Mouse (Mus musculus) neural tube, embryonic 15.5 days (tissue): ENCODE results near the gene Plekhm3. TPM values are rescaled to one million over a fixed set of nuclear protein-coding genes. Genes with fewer than 3 reads are reported as not detected.

Source experiments
- ATAC-seq: fragments of 200-750 bp; cut with Nextera tagmentation; 2 replicates; pipeline ENCODE4 v1.8.0; 2017; ENCODE audit warnings: mild to moderate bottlenecking, moderate TSS enrichment, moderate library complexity; ENCODE audit not compliant: low FRiP score
- H3K27ac ChIP-seq: fragments of 300-500 bp; sonication (generic); replicated peaks from 2 replicates; pipeline ENCODE4 v1.5.1; 2015; ENCODE audit warnings: mild to moderate bottlenecking, inconsistent platforms
- H3K27me3 ChIP-seq: fragments of 300-500 bp; sonication (generic); replicated peaks from 2 replicates; pipeline ENCODE4 v1.6.1; 2015; ENCODE audit warnings: inconsistent platforms
- H3K36me3 ChIP-seq: fragments of 300-500 bp; sonication (generic); 2 replicates; pipeline ENCODE4 v1.6.1; 2015; ENCODE audit warnings: inconsistent platforms
- H3K4me1 ChIP-seq: fragments of 300-500 bp; sonication (generic); 2 replicates; pipeline ENCODE4 v1.6.1; 2015; ENCODE audit warnings: inconsistent platforms
- H3K4me2 ChIP-seq: fragments of 300-500 bp; sonication (generic); 2 replicates; pipeline ENCODE4 v1.6.1; 2015; ENCODE audit warnings: inconsistent platforms, mild to moderate bottlenecking, moderate library complexity
- H3K4me3 ChIP-seq: fragments of 300-500 bp; sonication (generic); replicated peaks from 2 replicates; pipeline ENCODE4 v1.5.1; 2015; ENCODE audit warnings: mild to moderate bottlenecking, inconsistent platforms
- H3K9ac ChIP-seq: fragments of 300-500 bp; sonication (generic); replicated peaks from 2 replicates; pipeline ENCODE4 v1.6.1; 2015; ENCODE audit warnings: mild to moderate bottlenecking, inconsistent platforms
- H3K9me3 ChIP-seq: fragments of 300-500 bp; sonication (generic); replicated peaks from 2 replicates; pipeline ENCODE4 v1.6.1; 2016; ENCODE audit warnings: inconsistent platforms
- WGBS: fragments of 180-500 bp; shearing (Covaris S2); methylation state at CpG from one replicate; pipeline ENCODE4 v1.1.7; 2015; ENCODE audit warnings: mixed read lengths; 5-methylcytosine and 5-hydroxymethylcytosine counted together
- polyA plus RNA-seq: library from polyadenylated mRNA; unstranded; fragments of >200 nt; fragmentation: Nextera tagmentation; extraction: Ambion mirVana; gene quantifications from 2 replicates; pipeline ENCODE4 v1.2.1, GENCODE M21; 2015

Gene Plekhm3
- polyA plus RNA-seq, 1 experiment from 2014 or later = 12.0 TPM

DNA sequence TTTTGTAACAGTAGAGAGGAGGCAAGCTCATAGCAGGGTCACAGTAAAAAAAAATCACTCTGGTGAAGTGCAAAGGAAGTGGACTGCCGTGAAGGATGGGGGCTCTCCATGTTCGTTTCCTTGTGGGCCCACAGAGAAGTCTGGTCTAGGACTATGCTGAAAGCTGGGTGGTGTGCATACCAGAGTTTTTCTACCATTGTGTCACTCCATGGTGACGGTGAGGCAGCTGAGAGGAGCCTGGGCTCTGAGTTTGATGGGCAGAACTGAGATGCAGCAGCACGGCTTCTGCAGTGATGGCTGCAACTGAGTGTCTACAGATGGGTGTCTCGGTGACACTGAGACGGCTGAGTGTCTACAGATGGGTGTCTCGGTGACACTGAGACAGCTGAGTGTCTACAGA lies 108.5 kb downstream of the Plekhm3 start:
- Histone ChIP-seq H3K4me2 (no peak overlapping the region), H3K4me1 (peaks cover 18% of the 10 kb centered on the region), H3K9me3 (no peaks in the 10 kb centered on the region), H3K36me3 (no peaks in the 10 kb centered on the region), H3K9ac (no peak overlapping the region), H3K27ac (0 out of 2 replicates have a peak overlapping the region, but pooled peaks have one; percentile 37), H3K27me3 (no peaks in the 10 kb centered on the region), H3K4me3 (no peak overlapping the region)
- ATAC-seq = no peak
- WGBS = 44% methylated on average over 7 of the region's 7 CpGs

DNA sequence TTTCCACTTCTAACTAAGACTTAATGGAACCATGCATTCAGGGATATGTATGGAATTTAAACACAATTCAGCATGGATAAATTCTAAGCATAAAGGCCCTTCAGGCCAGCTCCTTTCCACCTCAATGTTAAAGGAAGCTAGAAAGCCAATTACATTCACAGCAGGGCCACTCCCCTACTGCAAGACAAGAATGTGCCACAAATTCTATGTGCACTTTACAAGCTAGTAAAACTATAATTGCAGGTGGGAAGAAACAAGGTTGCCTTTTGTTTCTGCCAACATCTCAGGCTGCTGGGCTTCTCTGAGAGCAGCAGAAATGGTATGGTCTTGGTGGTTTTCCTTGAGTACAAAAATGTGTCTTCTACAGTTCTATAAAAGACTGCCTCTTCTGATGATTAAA lies 109.1 kb downstream of the Plekhm3 start:
- H3K27ac ChIP-seq = 0 out of 2 replicates have a peak overlapping the region, but pooled peaks have one; percentile 37

DNA sequence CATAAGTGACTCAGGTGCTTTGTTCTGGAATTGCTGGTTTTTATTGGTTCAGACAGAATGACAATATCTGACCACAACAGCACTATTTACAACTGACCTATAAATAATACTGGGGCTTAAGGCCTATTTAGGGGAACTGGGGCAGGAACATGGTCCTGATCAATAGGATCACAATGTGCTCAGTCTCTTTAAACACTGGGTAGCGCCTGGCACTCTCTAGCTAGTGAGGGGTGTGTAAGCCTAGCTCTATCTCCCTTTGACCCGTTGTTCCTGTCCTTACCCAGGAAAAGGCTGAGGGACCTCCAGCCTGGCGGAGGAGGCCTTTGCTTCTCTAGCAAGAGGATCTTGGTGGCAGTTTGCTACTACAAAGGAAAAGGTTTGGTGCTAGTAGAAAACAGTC lies 111.6 kb downstream of the Plekhm3 start:
- Histone ChIP-seq H3K4me1 (peaks cover 15% of the 10 kb centered on the region), H3K36me3 (no peaks in the 10 kb centered on the region), H3K27ac (no peak overlapping the region), H3K9ac (no peak overlapping the region), H3K4me2 (no peak overlapping the region), H3K4me3 (no peak overlapping the region), H3K9me3 (no peaks in the 10 kb centered on the region), H3K27me3 (no peaks in the 10 kb centered on the region)
- no peak for ATAC-seq
- 62% methylated on average over 3 of the region's 3 CpGs for WGBS

More for the DNA sequence above, 109.1 kb downstream of the Plekhm3 start:
- Histone ChIP-seq H3K27me3 (no peaks in the 10 kb centered on the region), H3K36me3 (no peaks in the 10 kb centered on the region), H3K9ac (no peak overlapping the region), H3K4me1 (peaks cover 18% of the 10 kb centered on the region), H3K4me2 (no peak overlapping the region), H3K4me3 (no peak overlapping the region), H3K9me3 (no peaks in the 10 kb centered on the region)
- no peak for ATAC-seq

DNA sequence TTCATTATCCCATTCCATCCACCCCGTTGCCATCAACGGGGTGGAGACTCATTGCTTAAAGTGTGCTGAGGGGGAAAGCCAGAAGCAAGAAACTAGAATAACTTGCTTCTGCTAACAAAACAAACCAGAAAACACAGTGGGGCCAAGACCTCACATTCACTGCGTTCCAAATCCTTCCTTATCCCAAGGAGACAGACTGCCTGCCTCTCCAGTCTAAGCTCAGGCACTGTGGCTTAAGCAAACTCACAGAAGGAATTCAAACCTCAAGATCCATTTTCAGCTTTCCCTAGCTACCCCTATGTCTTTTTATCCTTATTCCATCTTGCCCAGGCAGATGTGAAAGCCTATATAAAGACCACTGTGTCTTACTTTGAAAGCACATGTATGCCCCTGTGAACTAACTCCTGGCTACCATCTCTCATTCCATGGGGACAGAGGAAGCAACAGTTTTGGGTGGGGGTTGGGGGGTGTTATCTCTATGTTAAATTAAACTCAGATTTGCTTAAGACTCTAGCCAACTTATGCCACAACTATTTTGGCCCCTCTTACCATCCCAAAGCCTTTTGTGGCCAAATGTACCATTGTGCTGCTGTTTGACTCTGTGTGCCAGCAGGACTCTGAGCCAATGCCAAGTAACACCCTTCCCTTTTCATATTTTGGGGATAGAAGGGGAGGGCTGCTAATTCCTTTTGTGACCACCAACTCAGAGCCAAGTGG lies 112.6 kb downstream of the Plekhm3 start:
- Histone ChIP-seq H3K4me2 (no peak overlapping the region), H3K27ac (no peak overlapping the region), H3K9me3 (no peaks in the 10 kb centered on the region), H3K4me3 (no peak overlapping the region), H3K9ac (no peak overlapping the region), H3K27me3 (no peaks in the 10 kb centered on the region), H3K4me1 (peaks cover 15% of the 10 kb centered on the region), H3K36me3 (no peaks in the 10 kb centered on the region)
- no peak for ATAC-seq
- 90% methylated on average over 3 of the region's 3 CpGs for WGBS

DNA sequence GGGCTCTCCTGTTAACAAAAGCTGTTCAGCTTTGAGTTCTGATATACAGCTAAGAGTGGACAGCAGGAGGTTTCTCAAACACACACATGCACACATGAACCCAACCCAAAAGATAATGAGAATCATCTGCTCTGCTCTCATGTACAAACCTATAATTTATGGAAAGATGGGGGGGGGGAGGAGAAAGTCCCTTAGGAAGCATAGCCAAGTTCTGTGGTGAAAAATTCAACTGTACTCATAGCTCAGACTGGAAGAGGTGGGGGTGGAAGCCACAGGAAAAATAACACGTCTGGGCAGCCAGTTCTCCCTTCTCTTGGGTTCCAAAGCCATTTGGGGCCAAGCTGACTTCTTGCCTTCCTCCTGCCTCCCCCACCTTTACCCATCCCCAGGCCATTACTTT lies 115.7 kb downstream of the Plekhm3 start:
- 53% methylated on average over 1 of the region's 1 CpGs for WGBS

DNA sequence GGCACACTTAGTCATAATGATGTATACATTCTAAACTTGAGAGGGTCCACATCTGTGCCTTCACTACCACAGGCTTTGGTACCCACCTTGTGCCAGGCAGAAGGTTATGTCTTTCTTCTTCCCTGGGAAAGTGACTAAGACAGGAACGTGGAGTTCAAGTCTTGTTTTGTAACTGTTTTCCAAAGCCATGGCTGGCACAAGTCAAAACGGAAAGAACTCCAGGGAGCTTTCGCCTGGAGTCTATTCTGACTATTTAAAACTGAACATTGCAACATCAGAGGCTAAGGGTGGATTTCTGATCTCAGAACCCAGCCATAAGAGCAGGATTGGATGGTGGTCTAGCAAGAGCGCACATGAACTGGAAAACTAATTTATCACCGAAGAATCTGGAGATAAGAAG lies 120.0 kb downstream of the Plekhm3 start:
- Histone ChIP-seq H3K27ac (no peak overlapping the region), H3K4me1 (no peaks in the 10 kb centered on the region), H3K9me3 (no peaks in the 10 kb centered on the region), H3K9ac (no peak overlapping the region), H3K4me3 (no peak overlapping the region), H3K4me2 (no peak overlapping the region), H3K36me3 (no peaks in the 10 kb centered on the region), H3K27me3 (no peaks in the 10 kb centered on the region)
- ATAC-seq = no peak
- WGBS = 89% methylated on average over 5 of the region's 5 CpGs

More for the DNA sequence above, 115.7 kb downstream of the Plekhm3 start:
- Histone ChIP-seq H3K4me2 (no peak overlapping the region), H3K9me3 (no peaks in the 10 kb centered on the region), H3K4me1 (0 out of 2 replicates have a peak, but pooled peaks cover 4% of the 10 kb centered on the region), H3K27ac (no peak overlapping the region), H3K9ac (no peak overlapping the region), H3K36me3 (no peaks in the 10 kb centered on the region), H3K4me3 (no peak overlapping the region), H3K27me3 (no peaks in the 10 kb centered on the region)
- ATAC-seq = no peak

DNA sequence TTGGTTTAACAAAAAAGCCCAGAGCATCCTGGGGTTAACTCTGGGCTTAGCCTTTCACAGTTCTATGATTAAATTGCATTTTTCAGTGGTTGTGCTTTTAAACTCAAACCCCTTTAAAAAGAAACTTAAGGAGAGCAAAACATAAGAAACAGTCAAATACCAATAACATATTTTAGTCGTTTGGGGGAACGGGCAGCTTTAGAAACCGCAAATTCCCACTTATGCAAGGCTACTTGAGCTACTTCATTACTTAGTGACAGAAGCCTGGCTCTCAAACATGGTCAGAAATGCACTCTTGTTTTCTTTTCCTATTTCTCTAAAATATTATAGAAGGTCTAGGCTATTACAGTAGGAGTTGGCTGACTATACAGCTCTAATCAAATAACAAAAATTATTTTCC lies 120.5 kb downstream of the Plekhm3 start:
- Histone ChIP-seq H3K36me3 (no peaks in the 10 kb centered on the region), H3K4me2 (no peak overlapping the region), H3K4me1 (no peaks in the 10 kb centered on the region), H3K9ac (no peak overlapping the region), H3K9me3 (no peaks in the 10 kb centered on the region), H3K27ac (no peak overlapping the region), H3K27me3 (no peaks in the 10 kb centered on the region), H3K4me3 (no peak overlapping the region)
- no peak for ATAC-seq
- 85% methylated on average over 3 of the region's 3 CpGs for WGBS

DNA sequence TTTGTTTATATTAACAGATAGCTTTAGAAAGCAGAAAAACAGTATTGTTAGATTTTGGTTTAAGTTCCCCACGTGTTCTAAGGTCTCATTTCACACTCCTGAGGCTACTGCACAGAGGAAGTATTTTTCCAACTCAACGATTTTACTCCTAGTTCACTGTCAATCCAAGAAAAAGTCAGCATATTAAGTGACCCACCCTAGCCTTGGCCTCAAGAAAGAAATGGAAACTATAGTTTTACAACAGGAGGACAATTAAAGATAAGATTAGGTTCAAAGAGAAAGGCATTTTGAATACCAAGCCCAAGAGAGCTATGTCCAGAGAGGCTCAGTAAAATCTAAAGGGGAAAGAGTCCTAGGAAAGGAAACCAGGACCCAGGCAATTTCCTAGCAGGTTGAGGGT lies 125.1 kb downstream of the Plekhm3 start:
- Histone ChIP-seq H3K9ac (no peak overlapping the region), H3K9me3 (no peaks in the 10 kb centered on the region), H3K4me1 (no peaks in the 10 kb centered on the region), H3K4me3 (no peak overlapping the region), H3K4me2 (no peak overlapping the region), H3K27me3 (no peaks in the 10 kb centered on the region), H3K36me3 (no peaks in the 10 kb centered on the region), H3K27ac (no peak overlapping the region)
- no peak for ATAC-seq
- 82% methylated on average over 2 of the region's 2 CpGs for WGBS

DNA sequence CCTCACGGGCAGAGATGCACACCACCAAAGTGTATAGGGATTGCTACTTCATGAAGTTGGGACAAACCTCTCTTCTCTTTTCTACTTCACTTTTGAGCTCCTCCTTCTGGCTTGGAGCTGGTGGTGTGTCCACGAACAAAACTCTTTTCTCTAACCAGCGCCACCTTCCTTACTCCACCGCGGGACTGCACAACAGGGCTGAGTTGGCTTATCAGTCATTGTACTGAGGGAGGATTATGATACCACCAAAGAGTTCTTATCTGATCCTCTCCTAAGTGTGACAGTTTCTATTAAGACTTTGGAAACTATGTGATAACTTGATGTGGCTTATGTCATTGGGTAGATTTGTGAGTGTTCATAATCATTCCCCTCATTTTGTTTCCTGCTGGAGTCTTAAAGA lies 129.2 kb downstream of the Plekhm3 start:
- 89% methylated on average over 5 of the region's 5 CpGs for WGBS
- no peaks in the 10 kb centered on the region for H3K9me3 ChIP-seq
- no peaks in the 10 kb centered on the region for H3K27me3 ChIP-seq
- H3K4me3 ChIP-seq = no peak overlapping the region
- H3K4me1 ChIP-seq = no peaks in the 10 kb centered on the region
- no peaks in the 10 kb centered on the region for H3K36me3 ChIP-seq
- no peak overlapping the region for H3K27ac ChIP-seq
- H3K4me2 ChIP-seq = no peak overlapping the region
- no peak overlapping the region for H3K9ac ChIP-seq
- ATAC-seq = no peak

DNA sequence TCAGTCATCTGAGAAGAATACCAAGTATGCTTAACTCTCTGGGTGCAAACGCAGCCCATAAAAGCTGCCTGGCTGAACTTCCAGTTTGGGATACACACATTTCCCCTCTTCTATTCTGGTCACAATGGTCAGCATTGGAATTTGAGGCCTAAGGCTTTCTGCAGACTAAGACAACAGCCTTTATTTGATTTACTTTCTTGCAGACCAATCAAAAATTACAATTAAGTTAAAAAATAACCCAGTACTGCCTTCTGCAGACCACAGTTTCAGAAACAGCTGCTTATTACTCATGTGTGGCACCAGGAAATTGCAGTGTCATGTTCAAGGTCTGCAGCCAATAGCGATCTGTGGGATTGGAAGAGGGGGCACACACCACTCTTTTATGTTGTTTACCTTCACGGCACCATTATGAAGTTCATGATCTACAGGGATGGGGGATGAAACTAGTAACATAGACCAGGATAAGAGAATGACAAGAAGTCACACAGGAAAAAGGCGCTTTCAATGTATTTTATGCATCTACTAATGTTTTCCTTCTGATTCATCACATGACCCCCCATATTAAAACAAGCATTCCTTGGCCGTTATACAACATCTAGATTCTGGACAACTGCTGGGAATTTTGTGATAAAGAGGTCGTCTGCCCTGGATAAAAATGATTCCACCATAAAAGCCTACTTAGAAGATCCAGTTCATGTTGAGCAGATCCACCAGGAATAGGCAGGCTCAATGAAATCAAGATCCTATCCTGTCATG lies 130.1 kb downstream of the Plekhm3 start:
- ATAC-seq = no peak
- Histone ChIP-seq H3K27ac (no peak overlapping the region), H3K36me3 (no peaks in the 10 kb centered on the region), H3K4me1 (no peaks in the 10 kb centered on the region), H3K4me2 (no peak overlapping the region), H3K9me3 (no peaks in the 10 kb centered on the region), H3K4me3 (no peak overlapping the region), H3K27me3 (no peaks in the 10 kb centered on the region), H3K9ac (no peak overlapping the region)
- 84% methylated on average over 6 of the region's 6 CpGs for WGBS

DNA sequence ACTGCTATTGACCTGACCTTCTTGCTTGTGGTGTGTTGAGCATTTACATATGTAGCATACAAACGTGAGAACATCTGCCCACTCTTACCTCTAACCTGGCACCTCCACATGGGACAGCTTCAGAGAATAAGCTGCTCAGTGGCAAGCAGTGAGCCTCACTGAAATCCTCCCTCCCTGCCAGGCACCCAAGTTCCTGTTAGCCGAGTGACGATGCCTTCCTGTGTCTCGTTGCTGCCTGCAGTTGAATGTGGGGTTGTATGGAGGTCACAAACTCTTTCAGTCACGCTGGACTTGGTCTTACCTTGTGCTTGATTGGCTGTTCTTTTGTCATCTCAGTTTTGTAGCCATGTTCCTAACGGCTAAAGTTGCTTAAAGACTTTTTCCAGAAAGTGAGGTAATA lies 133.1 kb downstream of the Plekhm3 start:
- Histone ChIP-seq H3K27ac (no peak overlapping the region), H3K4me1 (no peaks in the 10 kb centered on the region), H3K9me3 (no peaks in the 10 kb centered on the region), H3K9ac (no peak overlapping the region), H3K4me2 (no peak overlapping the region), H3K36me3 (no peaks in the 10 kb centered on the region), H3K4me3 (no peak overlapping the region), H3K27me3 (no peaks in the 10 kb centered on the region)
- 68% methylated on average over 6 of the region's 6 CpGs for WGBS
- no peak for ATAC-seq

DNA sequence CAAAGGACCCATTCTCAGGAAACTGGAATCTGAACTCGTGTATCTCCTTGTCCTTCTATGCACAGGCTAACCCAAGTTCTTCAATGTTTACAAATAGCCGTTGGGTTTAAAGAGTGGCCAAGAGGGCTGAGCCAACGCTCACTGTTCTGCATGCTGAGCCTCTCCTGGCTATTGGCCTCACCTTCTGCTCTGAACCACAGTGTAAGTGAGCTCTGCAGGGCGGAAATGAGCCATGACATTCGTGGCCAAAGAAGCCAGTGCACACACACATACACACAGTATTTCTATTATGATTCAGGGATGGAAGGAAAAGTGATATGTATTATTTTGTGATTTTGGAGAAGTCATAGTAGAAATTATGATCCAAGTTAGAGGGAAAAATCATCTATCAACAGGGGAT lies 138.9 kb downstream of the Plekhm3 start:
- H3K9ac ChIP-seq = no peak overlapping the region
- H3K27me3 ChIP-seq = no peaks in the 10 kb centered on the region
- H3K4me1 ChIP-seq = no peaks in the 10 kb centered on the region
- 85% methylated on average over 5 of the region's 5 CpGs for WGBS
- ATAC-seq = no peak
- no peak overlapping the region for H3K4me3 ChIP-seq
- H3K36me3 ChIP-seq = no peaks in the 10 kb centered on the region
- no peak overlapping the region for H3K4me2 ChIP-seq
- H3K9me3 ChIP-seq = no peaks in the 10 kb centered on the region
- H3K27ac ChIP-seq = no peak overlapping the region
